Mouse (Mus musculus) small intestine, adult 2 months (tissue): ENCODE data around the gene Sycp3.

Source experiments
- CTCF ChIP-seq: fragments of 200-500 bp; IDR thresholded peaks from 2 replicates; pipeline ENCODE4 v1.5.1; 2012; ENCODE audit warnings: low read depth, mild to moderate bottlenecking, control low read depth, inconsistent platforms, low read length, moderate library complexity, mixed read lengths; ENCODE audit not compliant: insufficient replicate concordance, insufficient read length; ENCODE audit errors: extremely low read depth
- POLR2A ChIP-seq: fragments of 200-500 bp; IDR thresholded peaks from 2 replicates; pipeline ENCODE4 v1.6.1; 2012; ENCODE audit warnings: low read depth, mild to moderate bottlenecking, control low read depth, inconsistent platforms, low read length, moderate library complexity

- TF ChIP-seq POLR2A, result no peak
- TF ChIP-seq CTCF, result no peak
These were observed 42.8 kb downstream of the Sycp3 start for GRCm38 (mm10) chr10:88501886-88502765.
